Mouse (Mus musculus) layer of hippocampus, adult 2 months (tissue): ENCODE data around the gene Il1a. TPM values are rescaled to one million over a fixed set of nuclear protein-coding genes. Genes with fewer than 3 reads are reported as not detected.
A peak's percentile ranks its signal among the peaks of the same experiment; 100 is the strongest.

Experiments used
- DNase-seq, 2 experiments: peaks; one replicate each; pipeline ENCODE4 v3.0.0; 2022; ENCODE audit warnings: low spot score in 2 of 2
- H3K27ac ChIP-seq: fragments of 200-600 bp; 2 replicates; pipeline ENCODE4 v1.8.1; 2022
- H3K4me3 ChIP-seq: fragments of 200-600 bp; 2 replicates; pipeline ENCODE4 v1.8.1; 2022; ENCODE audit warnings: mild to moderate bottlenecking
- CTCF ChIP-seq: fragments of 200-600 bp; conservative IDR thresholded peaks from 2 replicates; pipeline ENCODE4 v1.8.1; 2022; ENCODE audit warnings: antibody characterized with exemption, mild to moderate bottlenecking, moderate library complexity
- total RNA-seq, 2 experiments: library from RNA; stranded (reverse); gene quantifications; 2 replicates each; pipeline ENCODE4 v1.2.3; 2021

Gene Il1a
- total RNA-seq, 2 experiments from 2014 or later: 0.59 to 0.61 TPM

DNA sequence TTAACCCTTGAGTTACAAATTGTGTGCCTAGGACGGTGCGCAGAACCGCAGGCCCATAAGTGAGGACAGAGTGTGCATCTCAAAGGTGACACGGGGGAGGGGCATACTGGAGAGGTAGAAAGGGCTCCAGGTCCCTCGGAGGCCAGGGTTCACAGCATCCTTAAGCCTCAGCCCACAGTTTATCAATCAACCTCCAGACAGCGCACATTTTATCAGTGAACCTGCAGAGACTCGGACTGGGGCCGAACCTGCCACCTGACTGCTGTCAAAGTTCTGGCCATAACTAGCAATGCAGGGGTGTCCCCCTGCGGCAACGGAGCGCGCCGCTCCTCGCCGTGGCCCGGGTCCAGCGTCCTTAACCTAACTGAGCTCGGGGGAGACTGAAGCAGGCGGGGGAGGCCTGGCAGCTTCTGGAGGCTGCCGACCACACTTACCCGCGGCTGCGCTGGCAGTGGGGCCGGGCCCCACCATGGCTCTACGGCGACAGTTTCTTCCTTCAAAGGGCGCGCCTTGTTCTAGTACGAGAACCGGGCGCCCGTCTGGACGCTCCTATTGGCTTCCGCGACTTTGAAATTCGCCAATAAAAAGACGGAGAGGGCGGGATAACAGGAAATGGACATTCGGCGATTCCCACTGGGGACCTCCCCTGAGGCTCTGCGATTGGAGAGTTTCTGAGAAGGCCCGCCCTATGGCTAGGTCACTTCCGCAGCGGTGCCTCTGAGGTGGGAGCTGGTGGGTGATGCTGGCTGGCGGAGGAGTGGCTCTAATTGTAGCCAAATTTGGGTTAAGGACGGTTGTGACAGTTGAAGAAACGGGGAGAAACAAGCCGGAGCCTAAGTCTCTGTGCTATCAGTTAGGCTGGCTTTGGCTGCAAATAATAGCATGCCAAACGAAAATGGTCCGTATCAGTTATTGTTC is 12.8 kb downstream of the Il1a start, which contains the start of gene Ckap2l:
Gene Ckap2l, minus strand, starts transcription at position 542 of the 918 bp plus-strand sequence.
- no peak; the same call in 1 of the 2 replicates for TF ChIP-seq CTCF
- DNase-seq: peak; percentile 99
- Histone ChIP-seq H3K27ac (peak within 1 kb of the TSS; percentile 98), H3K4me3 (peak within 1 kb of the TSS; percentile 88)

DNA sequence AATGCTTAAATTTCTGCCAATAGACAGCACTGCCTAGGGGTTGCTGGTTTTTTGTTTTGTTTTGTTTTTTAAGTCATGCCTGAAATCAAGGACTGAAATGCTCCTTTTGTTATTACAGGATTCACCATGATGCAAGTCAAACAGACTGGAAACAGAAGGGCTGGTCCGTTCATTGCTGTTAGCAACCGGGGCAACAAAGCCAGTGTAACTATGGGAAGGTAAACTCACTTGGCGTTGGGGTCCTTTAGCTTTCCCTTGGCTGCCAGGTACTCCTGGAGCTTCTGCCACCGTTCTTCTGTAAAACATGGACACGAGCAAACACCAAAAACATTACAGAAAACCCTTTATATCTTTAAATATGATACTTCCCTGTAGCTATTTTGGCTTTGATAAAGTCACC is 13.7 kb downstream of the Il1a start:
- H3K4me3 ChIP-seq: no peak overlapping the region
- no peak overlapping the region for H3K27ac ChIP-seq
- no peak for DNase-seq
- no peak for TF ChIP-seq CTCF

DNA sequence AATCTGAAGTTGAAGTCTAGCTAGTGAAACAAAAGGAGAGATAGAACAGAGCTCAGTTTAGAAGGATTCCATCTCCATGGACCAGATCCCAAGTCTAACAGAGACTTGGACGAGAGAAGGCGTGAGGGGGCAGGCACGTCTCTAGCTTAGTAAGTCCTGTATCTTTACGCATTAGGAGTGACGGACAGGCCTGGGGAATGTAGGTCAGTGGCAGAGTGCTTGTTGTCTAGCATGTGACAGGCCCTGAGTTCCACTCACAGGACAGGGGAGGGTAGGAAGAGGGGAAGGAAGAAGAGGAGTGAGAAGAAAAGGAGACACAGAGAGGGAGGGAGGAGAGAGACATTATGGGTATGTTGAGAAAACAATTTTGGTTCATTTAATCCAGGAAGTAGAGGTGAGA is 14.7 kb downstream of the Il1a start:
- no peak for DNase-seq
- H3K27ac ChIP-seq: no peak overlapping the region
- no peak for TF ChIP-seq CTCF
- H3K4me3 ChIP-seq: no peak overlapping the region

DNA sequence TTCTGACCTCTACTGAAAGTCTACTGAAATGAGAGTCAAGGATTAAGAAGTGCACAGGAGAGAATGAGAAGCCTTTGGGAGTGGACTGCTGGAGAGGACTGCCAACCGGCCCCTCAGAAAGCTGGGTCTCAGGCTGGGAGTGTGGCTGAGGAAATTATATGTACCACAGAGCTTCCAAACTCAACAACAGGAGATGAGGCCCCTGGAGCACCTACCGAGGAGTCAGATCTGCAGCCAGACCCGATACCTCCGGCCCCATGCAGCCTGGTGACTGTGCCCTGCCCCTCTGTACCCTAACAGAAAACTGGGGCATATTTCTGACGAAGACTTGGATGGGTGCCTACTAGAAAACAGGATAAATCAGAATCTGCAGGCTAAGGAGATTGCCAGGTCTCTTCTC is 35.9 kb downstream of the Il1a start:
- TF ChIP-seq CTCF: no peak
- DNase-seq: no peak
- no peak overlapping the region for H3K4me3 ChIP-seq

DNA sequence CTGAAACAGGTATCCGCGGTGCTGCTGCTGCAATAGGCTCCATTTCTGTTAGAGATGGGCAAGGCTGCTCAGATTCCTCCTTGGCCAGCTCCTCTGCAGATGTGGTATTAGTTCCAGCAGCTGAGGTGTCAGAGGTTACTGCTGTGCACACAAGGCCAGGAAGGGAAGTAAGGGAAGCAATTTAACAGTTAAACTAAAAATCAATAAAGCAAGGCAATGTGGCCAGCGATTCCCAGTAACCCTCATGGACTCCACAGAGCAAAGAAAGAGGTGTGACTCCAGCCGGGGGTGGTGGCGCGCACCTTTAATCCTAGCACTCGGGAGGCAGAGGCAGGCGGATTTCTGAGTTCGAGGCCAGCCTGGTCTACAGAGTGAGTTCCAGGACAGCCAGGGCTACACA is 39.2 kb downstream of the Il1a start:
- H3K4me3 ChIP-seq: no peak overlapping the region
- no peak for TF ChIP-seq CTCF
- no peak for DNase-seq
- H3K27ac ChIP-seq: no peak overlapping the region

More for the DNA sequence above, 35.9 kb downstream of the Il1a start:
- H3K27ac ChIP-seq: no peak overlapping the region

DNA sequence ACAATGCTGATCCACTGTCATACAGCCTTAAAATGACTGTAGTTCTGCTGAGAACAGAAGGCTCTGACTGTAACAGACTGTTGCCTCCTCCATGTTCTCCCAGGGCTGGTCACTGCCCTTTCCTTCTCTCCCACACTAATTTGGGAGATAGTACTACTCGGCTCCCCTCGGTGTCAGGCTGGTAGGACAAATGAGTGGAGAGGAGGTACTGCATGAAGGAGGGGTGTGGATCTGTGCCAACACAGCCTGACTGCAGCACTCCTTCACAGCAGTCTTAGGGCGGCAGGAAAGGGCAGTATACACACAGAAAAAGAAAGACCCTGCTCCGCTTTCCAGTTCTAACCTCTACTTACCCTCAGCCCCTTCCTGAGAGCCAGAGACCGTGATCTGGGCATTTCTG is 39.8 kb downstream of the Il1a start:
- Histone ChIP-seq H3K4me3 (no peak overlapping the region), H3K27ac (no peak overlapping the region)
- TF ChIP-seq CTCF: no peak
- no peak for DNase-seq

DNA sequence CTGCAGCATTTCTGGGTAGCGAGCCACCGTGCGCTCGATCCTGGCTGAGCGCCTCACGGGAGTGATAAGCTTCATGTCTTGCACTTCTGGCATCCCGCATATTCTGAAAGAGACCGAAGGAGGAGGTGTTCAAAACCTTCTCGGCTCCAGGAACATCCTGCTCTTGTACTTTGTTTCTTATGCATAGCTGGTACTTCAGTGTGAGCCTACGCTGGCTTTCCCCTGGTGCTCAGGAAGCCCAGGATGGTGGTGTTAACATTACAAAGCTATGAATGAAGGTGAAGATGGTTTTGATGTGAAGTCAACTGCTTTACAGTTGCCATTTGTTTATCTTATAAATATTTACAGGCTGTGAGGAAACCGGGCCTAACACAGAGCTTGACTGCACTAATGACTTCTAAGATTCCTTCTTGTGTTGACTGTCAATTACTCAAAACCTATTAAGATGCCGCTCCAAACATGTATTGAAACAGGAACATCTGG is 40.6 kb downstream of the Il1a start:
- no peak for TF ChIP-seq CTCF
- DNase-seq: no peak
- H3K4me3 ChIP-seq: no peak overlapping the region
- no peak overlapping the region for H3K27ac ChIP-seq

DNA sequence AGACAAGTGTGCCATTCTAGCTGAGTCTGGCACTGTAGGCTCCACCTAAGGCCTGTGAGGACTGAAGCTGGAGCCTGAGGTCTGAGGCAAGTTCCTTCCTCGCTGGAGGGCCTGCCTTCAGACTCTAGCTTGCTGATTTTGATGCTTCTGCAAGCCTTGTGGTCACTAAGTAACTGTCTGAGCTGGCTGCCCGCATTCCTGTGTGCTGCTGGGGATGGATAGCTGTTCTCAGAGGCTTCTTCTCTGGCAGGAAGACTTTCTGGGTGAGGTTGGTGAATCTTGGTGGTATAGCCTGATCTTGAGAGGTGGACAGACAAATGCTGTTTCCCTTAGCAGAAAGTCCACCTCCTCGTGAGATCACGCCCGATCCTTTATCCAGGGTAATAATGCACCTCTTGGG is 42.0 kb downstream of the Il1a start:
- TF ChIP-seq CTCF: no peak
- DNase-seq: no peak
- no peak overlapping the region for H3K4me3 ChIP-seq
- no peak overlapping the region for H3K27ac ChIP-seq

DNA sequence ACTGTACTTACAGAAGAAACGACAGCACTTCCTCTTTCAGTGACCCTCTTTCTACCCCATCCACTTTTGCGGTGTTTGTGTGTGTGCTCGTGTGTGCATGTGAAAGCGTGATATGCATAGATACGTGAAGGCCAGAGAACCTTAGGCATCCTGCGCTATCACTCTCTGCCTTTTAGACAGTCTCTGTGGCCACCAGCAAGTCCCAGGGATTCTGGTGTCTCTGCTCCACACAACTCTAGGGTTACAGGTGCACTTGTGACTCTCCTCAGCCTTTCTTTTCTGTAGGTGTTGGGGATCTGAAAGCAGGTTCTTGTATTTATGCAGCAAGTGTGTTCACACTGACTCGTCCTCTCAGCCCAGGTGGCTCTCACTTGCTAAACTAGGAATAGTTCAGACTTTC is 44.5 kb downstream of the Il1a start:
- Histone ChIP-seq H3K27ac (no peak overlapping the region), H3K4me3 (no peak overlapping the region)
- no peak for TF ChIP-seq CTCF
- no peak for DNase-seq

DNA sequence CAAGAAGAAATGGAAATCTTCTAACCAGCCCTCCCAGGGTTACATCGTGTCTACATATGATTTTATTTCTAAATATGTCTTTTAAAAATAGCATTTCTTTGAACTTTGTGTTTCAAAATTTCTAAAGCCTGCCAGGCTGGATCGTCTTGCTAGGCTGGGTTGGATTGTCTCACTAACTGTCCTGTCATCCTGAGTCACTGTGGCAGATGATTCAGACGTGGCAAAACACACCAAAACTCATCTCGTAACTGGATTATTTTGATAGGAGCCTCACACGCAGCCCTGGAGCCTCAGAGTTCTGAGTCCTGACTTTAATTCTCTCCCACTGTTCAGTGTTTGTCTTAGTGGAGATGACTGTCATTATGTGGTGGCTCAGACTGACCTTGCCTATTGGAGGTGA is 46.7 kb downstream of the Il1a start:
- DNase-seq: no peak
- Histone ChIP-seq H3K4me3 (no peak overlapping the region), H3K27ac (no peak overlapping the region)
- TF ChIP-seq CTCF: no peak

DNA sequence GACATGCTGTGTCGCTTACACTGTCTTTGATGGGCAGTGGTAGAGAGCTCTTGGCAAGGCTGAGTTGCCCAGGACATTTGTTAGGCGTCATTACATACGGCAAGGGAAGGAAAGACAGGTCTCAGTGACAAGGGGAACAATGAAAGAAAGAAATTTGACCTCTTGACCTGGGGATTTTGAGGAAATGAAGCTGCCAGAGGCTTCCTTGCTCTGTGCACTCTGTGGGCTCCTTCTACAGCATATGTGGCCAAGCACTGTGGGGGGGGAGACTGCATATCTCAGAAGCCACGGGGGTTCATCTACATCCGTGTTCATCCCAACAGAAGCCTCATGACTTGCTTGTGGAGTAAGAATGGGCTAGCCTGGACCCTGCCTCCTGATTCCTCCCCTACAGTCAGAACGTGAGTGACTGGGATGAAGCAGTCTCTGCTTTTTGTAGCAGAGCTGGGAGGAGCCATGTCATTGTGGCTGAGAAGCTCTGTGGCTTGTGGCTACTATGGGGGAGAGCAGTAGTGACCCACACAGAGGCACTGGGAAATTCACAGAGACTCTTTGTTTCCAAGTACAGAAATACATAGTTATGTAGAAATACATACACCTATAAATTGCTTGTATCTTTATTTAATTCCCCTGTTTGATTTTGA is 48.5 kb downstream of the Il1a start:
- Histone ChIP-seq H3K4me3 (no peak overlapping the region), H3K27ac (no peak overlapping the region)
- DNase-seq: no peak
- TF ChIP-seq CTCF: no peak

DNA sequence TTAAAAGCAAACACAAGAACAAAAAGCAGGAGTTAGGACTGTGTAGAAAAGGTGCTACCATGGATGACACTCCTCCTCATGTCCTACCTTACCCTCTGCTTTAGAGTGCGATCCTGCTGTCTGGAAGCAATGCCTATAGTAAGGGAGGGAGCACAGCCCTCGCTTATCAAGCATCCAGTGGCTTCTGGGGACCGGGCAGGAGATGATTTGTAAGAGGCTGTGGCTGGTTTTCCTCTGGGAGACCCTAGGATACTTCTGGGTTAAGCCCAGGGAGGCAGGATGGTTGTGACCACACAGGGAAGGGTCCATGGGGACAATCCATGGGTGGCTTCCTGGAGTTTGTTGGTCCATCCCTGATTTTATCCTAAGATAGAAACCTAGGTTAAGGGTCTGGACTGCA is 49.1 kb downstream of the Il1a start:
- no peak overlapping the region for H3K27ac ChIP-seq
- no peak overlapping the region for H3K4me3 ChIP-seq
- no peak for DNase-seq
- no peak for TF ChIP-seq CTCF

DNA sequence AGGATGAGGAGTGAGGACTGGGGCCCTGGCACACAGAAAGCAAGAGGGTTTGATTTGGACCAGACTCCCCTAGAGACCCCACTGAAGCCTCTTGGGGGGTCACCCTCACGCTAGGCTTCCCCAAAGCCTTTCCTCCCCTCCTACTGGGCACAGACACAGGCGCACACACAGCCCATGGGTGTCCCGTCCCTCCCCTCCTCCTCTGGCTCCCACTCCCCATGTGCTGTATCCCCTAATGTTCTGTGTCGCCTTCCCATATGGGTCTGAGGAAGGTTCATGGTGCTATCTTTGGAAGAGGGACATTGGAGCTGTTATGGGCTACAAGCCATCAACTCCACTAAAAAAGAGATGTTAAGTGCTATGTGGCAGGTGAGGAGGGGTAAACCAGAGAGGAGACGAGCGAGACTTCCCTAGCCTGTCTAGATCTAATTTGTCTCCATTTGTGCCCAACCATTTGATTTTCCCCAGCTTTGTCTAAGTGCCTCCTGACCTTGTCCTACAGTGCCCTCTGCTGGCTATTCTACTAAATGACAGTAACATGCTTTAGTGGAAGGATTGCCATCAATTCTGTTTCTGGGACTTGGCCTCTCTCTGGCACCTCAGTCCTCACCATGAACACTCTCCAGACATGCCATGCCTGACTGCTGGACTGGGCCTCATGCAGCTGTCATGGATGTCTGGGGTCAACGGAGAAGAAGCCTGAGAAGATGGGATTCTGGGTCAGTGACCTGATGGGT is 51.1 kb downstream of the Il1a start:
- Histone ChIP-seq H3K27ac (no peak overlapping the region), H3K4me3 (no peak overlapping the region)
- peak; percentile 94 for TF ChIP-seq CTCF
- DNase-seq: peak; percentile 85 to 86
